Mouse (Mus musculus): ENCODE measurements at regions not wholly inside any gene's neighbourhood (a gene's known extent, or its start where the extent isn't known, plus 50 kb on each side); places are given as distances from the start of the nearest gene placed in this dataset.

DNA sequence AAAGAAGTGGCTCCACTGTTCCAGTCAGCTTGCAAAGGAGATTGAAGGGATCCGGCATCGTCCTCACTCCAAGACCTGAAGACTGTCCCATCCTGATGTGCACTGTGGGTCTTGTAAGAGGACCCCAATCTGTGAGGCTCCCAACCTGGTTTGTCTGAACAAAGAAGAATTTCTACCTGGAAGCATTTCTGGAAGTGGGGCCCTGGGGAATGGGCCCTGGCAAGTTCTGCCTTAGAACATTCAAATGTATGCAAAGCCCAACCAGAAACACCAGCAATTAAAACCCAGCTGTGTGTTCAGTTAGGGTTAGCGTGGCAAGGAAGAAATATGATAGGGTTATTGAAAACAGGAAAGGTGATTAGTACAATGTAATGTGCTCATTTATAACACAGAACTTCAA lies 125.9 kb upstream of the A530016L24Rik start:
- 79% methylated on average over 3 of the region's 3 CpGs for WGBS
- no peaks in the 10 kb centered on the region for H3K36me3 ChIP-seq
- H3K4me1 ChIP-seq = no peaks in the 10 kb centered on the region
- no peak overlapping the region for H3K9ac ChIP-seq (replicated peaks)
- no peak overlapping the region for H3K4me2 ChIP-seq
- H3K27ac ChIP-seq (replicated peaks) = no peak overlapping the region
- ATAC-seq (ENCODE audit: low FRiP score) = no peak
- H3K27me3 ChIP-seq (replicated peaks) = no peaks in the 10 kb centered on the region
- no peak overlapping the region for H3K4me3 ChIP-seq (replicated peaks)
- H3K9me3 ChIP-seq (replicated peaks) = no peaks in the 10 kb centered on the region

DNA sequence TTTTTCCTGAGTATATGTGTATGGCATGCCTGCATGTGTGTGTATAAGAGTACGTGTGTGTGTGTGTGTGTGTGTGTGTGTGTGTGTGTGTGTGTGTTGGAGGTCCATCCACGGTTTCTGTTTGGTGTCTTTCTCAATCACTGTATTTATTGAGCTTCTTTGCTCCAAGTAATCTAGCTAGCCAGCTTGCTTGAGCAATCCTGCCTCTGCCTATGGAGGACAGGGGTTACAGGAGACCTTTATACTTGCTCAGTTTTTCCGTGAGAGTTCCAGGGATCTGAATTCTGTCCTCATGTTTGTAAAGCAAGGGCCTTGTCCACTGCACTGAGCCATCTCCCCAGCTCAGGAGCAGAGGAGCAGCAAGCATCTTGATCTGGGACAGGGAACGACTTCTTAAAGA lies 122.0 kb upstream of the A530016L24Rik start:
- Histone ChIP-seq H3K4me3 (replicated peaks) (no peak overlapping the region), H3K27ac (replicated peaks) (no peak overlapping the region), H3K9ac (replicated peaks) (no peak overlapping the region), H3K4me2 (no peak overlapping the region), H3K9me3 (replicated peaks) (no peaks in the 10 kb centered on the region), H3K36me3 (no peaks in the 10 kb centered on the region), H3K27me3 (replicated peaks) (no peaks in the 10 kb centered on the region; the same call in 1 of the 2 replicates), H3K4me1 (peaks cover 8% of the 10 kb centered on the region)
- WGBS = 82% methylated on average over 4 of the region's 4 CpGs
- ATAC-seq (ENCODE audit: low FRiP score) = no peak

DNA sequence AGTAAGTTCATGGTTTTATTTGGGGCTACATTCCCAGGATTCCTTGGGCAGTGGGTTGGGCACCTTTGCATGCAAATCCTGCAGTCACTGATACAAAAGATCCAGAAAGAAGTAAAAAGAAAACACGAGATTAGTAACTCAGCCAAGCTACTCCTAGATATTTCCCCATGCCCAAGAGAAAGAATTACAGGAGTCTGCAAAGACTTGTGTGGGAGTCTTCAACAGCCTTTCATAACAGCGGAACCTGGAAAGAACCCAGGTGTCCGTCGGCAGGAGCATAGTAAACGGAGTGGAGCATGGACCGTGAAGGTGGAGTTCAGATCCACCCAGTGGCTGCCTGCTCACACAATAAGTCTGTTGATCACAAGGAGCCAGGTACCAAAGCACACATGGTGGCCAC lies 121.1 kb upstream of the A530016L24Rik start:
- ATAC-seq (ENCODE audit: low FRiP score) = no peak
- H3K36me3 ChIP-seq = no peaks in the 10 kb centered on the region
- 88% methylated on average over 6 of the region's 6 CpGs for WGBS

DNA sequence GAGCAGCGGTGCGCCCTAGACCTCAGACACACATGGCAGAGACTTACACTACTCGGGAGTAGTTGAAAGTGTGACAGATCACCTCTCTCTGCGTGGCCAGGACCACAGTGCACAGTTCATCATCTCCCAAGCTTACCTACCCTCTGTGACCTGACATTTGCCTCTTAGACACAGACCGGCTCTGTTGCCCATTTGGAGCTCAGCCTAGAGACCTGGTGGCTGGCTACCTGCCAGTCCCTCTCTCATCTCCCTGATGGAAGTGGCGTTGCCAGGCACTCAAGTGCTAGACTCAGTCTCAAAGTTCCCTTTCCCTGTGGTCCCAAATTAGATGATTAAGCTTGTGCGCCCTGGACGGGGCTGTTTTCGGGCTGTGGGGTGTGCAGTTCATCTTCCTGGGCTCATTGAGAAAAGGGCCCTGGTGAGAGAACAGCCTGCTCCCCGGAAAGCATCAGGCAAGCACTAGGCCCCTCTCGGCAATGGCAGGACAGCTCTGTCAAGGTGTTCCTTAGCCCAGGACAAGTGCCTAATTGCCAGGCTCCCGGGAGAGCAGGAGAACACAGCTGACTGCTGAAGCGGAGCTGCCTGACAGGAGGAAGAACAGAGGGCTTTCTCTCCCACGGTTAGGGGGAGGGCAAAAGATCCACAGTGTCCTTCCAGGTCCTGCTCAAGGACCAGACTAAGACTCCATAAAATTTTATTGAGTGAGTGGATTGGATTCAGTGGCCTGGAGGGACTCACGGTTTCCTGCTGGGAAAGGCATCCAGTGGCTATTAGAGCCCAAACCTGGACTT lies 119.5 kb upstream of the A530016L24Rik start:
- Histone ChIP-seq H3K4me2 (no peak overlapping the region), H3K4me3 (replicated peaks) (no peak overlapping the region), H3K27ac (replicated peaks) (no peak overlapping the region), H3K9me3 (replicated peaks) (no peaks in the 10 kb centered on the region), H3K4me1 (peaks cover 8% of the 10 kb centered on the region), H3K27me3 (replicated peaks) (no peaks in the 10 kb centered on the region; the same call in 1 of the 2 replicates), H3K9ac (replicated peaks) (no peak overlapping the region), H3K36me3 (no peaks in the 10 kb centered on the region)
- no peak for ATAC-seq (ENCODE audit: low FRiP score)
- WGBS = 36% methylated on average over 15 of the region's 15 CpGs

More for the DNA sequence above, 121.1 kb upstream of the A530016L24Rik start:
- Histone ChIP-seq H3K9me3 (replicated peaks) (no peaks in the 10 kb centered on the region), H3K27me3 (replicated peaks) (no peaks in the 10 kb centered on the region; the same call in 1 of the 2 replicates), H3K27ac (replicated peaks) (no peak overlapping the region), H3K4me3 (replicated peaks) (no peak overlapping the region), H3K9ac (replicated peaks) (no peak overlapping the region), H3K4me2 (no peak overlapping the region), H3K4me1 (peaks cover 8% of the 10 kb centered on the region)

DNA sequence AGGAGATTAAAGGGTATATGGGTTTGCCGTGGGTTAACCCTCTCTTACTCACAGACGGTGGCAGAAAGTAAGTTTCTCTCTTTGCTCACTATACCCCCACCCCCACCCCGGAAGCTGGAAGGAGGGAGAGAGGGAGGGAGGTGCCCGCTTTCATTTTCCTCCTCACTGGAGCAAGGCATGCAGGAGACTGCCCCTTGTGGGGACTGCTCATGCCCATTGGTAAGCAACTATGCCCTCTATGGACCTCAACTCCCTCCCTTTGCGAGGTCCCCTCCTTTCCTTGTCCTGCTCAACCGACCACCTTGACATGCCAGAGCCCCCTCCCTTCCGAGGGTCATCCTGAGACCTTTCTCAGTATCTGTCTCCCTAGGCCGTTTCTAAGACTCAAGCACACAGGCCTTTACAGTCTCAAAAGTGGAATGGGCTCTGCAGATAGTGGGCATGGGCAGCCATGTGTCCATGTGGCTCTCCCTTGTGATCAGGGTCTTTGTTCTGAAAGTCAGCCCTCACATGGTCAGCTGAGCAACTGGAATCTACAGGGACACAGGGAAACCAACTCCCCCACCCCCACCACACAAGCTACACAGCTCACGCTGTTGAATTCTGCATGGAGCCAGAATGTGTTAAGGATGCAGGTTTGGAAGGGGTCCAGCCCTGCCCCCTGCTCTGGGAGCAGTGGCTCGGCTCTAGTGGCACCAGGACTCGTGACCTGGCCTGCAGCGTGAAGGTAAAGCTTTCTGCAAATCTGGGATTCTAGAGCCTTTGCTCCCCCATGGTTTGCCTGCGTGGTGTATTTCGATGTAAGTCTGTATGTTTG lies 116.8 kb upstream of the A530016L24Rik start:
- no peak overlapping the region for H3K4me2 ChIP-seq
- H3K9me3 ChIP-seq (replicated peaks) = no peaks in the 10 kb centered on the region
- no peak for ATAC-seq (ENCODE audit: low FRiP score)
- no peak overlapping the region for H3K27ac ChIP-seq (replicated peaks)
- no peaks in the 10 kb centered on the region for H3K36me3 ChIP-seq
- no peak overlapping the region for H3K9ac ChIP-seq (replicated peaks)
- H3K4me1 ChIP-seq = peaks cover 8% of the 10 kb centered on the region
- 75% methylated on average over 14 of the region's 14 CpGs for WGBS
- H3K4me3 ChIP-seq (replicated peaks) = no peak overlapping the region
- no peaks in the 10 kb centered on the region; the same call in 1 of the 2 replicates for H3K27me3 ChIP-seq (replicated peaks)

DNA sequence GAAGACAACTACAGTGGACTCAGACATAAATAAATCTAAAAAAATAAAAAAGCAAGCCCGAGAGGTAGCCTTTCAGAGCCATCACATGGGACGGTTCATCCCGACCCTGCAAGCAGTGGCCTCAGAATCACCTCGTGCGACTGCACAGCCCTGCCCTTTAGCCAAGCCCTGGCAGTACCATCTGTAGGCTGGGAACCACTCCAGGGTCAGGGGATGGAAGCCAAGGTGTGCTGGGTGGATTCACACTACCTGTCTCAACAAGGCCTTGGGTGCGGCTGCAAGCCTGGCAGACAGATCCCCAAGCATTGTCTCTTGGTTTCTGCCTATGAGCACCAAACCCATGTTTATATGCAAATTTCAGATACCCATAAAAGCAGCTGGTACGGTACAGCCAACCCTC lies 115.3 kb upstream of the A530016L24Rik start:
- H3K9ac ChIP-seq (replicated peaks) = no peak overlapping the region

DNA sequence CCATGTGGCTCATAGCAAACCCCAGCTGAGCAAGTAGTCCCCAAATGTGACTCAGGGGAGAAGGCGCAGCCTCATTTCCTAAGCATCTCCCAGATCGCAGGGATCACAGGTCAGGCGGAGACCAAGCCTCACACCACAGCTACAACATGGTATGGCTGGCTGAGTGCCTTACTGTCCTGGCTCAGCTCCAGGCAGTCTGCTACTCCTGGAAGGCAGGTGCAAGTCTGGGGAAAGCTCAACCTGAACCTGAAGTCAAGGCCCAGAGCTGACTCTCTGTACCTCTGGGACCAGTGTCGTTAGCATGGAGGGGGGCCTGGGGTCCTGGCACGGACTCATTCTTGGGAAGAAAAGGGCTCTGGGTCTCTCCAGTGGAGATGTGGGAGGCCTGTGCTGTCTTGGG lies 113.0 kb upstream of the A530016L24Rik start:
- no peaks in the 10 kb centered on the region for H3K36me3 ChIP-seq
- no peak overlapping the region for H3K4me3 ChIP-seq (replicated peaks)
- no peaks in the 10 kb centered on the region for H3K9me3 ChIP-seq (replicated peaks)
- H3K4me1 ChIP-seq = 0 out of 2 replicates have a peak, but pooled peaks cover 5% of the 10 kb centered on the region
- 80% methylated on average over 5 of the region's 5 CpGs for WGBS
- no peak overlapping the region for H3K9ac ChIP-seq (replicated peaks)
- H3K4me2 ChIP-seq = no peak overlapping the region
- no peak overlapping the region for H3K27ac ChIP-seq (replicated peaks)
- ATAC-seq (ENCODE audit: low FRiP score) = no peak
- no peaks in the 10 kb centered on the region; the same call in none of the 2 replicates for H3K27me3 ChIP-seq (replicated peaks)

More for the DNA sequence above, 115.3 kb upstream of the A530016L24Rik start:
- no peak overlapping the region for H3K27ac ChIP-seq (replicated peaks)
- ATAC-seq (ENCODE audit: low FRiP score) = no peak
- no peak overlapping the region for H3K4me3 ChIP-seq (replicated peaks)
- peaks cover 12% of the 10 kb centered on the region for H3K4me1 ChIP-seq
- H3K27me3 ChIP-seq (replicated peaks) = no peaks in the 10 kb centered on the region; the same call in 1 of the 2 replicates
- H3K9me3 ChIP-seq (replicated peaks) = no peaks in the 10 kb centered on the region
- H3K36me3 ChIP-seq = no peaks in the 10 kb centered on the region
- 83% methylated on average over 7 of the region's 7 CpGs for whole genome bisulfite sequencing
- H3K4me2 ChIP-seq = no peak overlapping the region

DNA sequence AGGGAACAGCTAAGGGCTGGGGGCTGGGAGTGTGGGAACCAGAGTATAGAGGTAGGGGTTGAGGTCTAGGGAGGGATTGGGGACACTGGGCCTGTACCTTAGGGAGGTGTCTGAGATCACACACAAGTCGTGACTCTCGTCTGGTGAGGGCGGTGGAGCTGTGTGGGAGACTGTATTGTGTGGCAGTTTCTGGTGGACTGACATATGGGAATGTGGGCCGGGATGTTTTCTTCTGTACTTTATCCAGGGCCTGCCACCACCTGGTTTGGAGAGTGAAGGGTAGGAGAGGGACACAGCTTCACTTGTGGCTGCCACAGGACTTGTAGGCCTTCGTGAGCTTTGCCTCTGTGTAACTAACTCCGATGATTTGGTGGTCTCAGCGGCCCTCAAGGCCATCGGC lies 112.5 kb upstream of the A530016L24Rik start:
- no peaks in the 10 kb centered on the region for H3K9me3 ChIP-seq (replicated peaks)
- H3K4me2 ChIP-seq = no peak overlapping the region
- H3K4me1 ChIP-seq = 0 out of 2 replicates have a peak, but pooled peaks cover 5% of the 10 kb centered on the region
- H3K27me3 ChIP-seq (replicated peaks) = no peaks in the 10 kb centered on the region; the same call in none of the 2 replicates
- H3K4me3 ChIP-seq (replicated peaks) = no peak overlapping the region
- no peak overlapping the region for H3K9ac ChIP-seq (replicated peaks)
- H3K36me3 ChIP-seq = no peaks in the 10 kb centered on the region
- no peak overlapping the region for H3K27ac ChIP-seq (replicated peaks)
- no peak for ATAC-seq (ENCODE audit: low FRiP score)
- WGBS = 89% methylated on average over 8 of the region's 8 CpGs

DNA sequence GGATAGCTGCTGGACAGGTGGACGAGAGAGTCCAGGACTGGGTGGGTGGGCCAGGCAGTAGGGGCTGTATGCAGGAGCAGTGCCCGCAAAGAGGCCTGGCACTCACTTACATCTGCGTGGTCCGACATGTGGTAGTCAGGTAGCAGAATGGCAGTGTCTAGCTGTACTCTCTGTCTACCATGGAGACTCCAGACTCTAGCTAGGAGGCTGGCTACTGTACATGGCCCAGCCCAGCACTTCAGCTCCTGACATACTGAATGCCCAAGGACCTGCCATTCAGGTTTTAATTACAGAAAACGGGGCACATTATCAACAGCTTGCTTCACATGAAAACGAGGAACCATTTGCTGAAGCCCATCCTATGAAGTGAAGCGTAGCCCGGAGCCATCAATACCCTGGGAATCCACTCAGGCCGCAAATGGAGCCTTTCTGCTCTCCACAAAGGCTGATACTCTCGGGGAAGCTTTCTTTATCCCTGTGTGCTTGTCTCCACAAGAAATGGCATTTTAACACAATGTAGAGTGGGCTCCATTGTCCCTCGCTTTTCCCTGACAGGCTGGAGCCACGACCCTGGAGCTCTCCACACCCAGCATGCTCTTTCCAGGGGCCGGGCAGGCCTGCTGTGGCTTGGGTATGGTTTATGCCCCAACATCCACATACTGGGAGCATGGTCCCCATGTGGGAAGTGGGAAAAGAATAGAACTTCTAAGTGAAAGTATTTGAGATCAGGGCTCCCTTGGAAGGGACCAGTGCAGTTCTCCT lies 110.6 kb upstream of the A530016L24Rik start:
- WGBS = 52% methylated on average over 13 of the region's 13 CpGs

DNA sequence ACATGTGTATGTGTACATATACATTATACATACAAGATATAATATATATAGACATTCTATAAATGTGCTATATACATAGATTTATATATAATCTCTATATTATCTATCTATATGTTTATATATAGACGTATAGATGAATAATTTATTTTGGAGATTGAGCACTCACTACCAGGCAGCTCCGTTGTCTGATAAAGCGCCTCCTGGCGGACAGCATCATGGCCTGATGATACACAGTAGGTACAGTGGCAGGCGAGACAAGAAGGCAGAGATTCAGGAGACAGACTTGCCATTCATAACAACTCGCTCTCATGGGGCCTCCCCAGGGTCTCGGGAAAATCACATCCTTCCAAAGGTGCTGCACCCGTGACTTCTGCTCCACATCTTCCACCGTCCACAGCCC lies 101.4 kb upstream of the A530016L24Rik start:
- Histone ChIP-seq H3K9me3 (replicated peaks) (no peaks in the 10 kb centered on the region), H3K4me1 (no peaks in the 10 kb centered on the region), H3K4me3 (replicated peaks) (no peak overlapping the region), H3K4me2 (no peak overlapping the region), H3K27ac (replicated peaks) (no peak overlapping the region), H3K9ac (replicated peaks) (no peak overlapping the region), H3K27me3 (replicated peaks) (peaks cover 9% of the 10 kb centered on the region), H3K36me3 (no peaks in the 10 kb centered on the region)
- WGBS = 78% methylated on average over 9 of the region's 9 CpGs
- no peak for ATAC-seq (ENCODE audit: low FRiP score)

More for the DNA sequence above, 110.6 kb upstream of the A530016L24Rik start:
- Histone ChIP-seq H3K4me3 (replicated peaks) (no peak overlapping the region), H3K27ac (replicated peaks) (no peak overlapping the region), H3K9me3 (replicated peaks) (no peaks in the 10 kb centered on the region), H3K4me2 (no peak overlapping the region), H3K27me3 (replicated peaks) (no peaks in the 10 kb centered on the region; the same call in 1 of the 2 replicates), H3K4me1 (0 out of 2 replicates have a peak, but pooled peaks cover 5% of the 10 kb centered on the region), H3K36me3 (no peaks in the 10 kb centered on the region), H3K9ac (replicated peaks) (no peak overlapping the region)
- no peak for ATAC-seq (ENCODE audit: low FRiP score)

DNA sequence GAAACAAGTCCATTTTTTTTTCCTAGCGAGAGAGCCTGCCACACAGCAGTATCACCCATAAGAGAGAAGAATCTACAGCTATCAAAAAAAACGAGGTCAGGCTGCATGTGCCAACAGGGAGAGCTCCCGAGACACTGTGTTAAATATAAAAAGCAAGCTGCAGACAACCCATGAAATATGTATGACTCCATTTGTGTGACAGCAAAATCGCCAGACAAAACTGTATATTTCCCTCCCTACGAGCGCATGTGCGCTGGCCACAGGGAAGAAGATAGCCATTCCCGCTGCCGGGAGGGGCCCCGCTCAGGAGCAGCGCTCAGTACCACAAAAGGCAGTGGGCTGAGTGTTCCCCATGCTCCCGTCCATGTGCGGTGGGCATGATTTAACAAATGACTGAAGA lies 93.3 kb upstream of the A530016L24Rik start:
- WGBS = 42% methylated on average over 13 of the region's 13 CpGs
- no peak for ATAC-seq (ENCODE audit: low FRiP score)
- Histone ChIP-seq H3K9me3 (replicated peaks) (no peaks in the 10 kb centered on the region), H3K36me3 (no peaks in the 10 kb centered on the region), H3K9ac (replicated peaks) (peak overlapping the region; percentile 23; the same call in 1 of the 2 replicates), H3K4me3 (replicated peaks) (no peak overlapping the region), H3K27ac (replicated peaks) (0 out of 2 replicates have a peak overlapping the region, but pooled peaks have one; percentile 3), H3K27me3 (replicated peaks) (peaks cover 9% of the 10 kb centered on the region), H3K4me1 (peaks cover 16% of the 10 kb centered on the region), H3K4me2 (peak overlapping the region; percentile 27)

All from neural tube, embryonic 15.5 days (tissue).